Mouse (Mus musculus) right cerebral cortex, postnatal 4 days (tissue): ENCODE measurements around the gene Nudt4.
A peak's percentile ranks its signal among the peaks of the same experiment; 100 is the strongest.

Source experiments
- DNase-seq: peaks from one replicate; pipeline ENCODE4 v3.0.0-alpha.2; 2022

The Nudt4 gene

DNA sequence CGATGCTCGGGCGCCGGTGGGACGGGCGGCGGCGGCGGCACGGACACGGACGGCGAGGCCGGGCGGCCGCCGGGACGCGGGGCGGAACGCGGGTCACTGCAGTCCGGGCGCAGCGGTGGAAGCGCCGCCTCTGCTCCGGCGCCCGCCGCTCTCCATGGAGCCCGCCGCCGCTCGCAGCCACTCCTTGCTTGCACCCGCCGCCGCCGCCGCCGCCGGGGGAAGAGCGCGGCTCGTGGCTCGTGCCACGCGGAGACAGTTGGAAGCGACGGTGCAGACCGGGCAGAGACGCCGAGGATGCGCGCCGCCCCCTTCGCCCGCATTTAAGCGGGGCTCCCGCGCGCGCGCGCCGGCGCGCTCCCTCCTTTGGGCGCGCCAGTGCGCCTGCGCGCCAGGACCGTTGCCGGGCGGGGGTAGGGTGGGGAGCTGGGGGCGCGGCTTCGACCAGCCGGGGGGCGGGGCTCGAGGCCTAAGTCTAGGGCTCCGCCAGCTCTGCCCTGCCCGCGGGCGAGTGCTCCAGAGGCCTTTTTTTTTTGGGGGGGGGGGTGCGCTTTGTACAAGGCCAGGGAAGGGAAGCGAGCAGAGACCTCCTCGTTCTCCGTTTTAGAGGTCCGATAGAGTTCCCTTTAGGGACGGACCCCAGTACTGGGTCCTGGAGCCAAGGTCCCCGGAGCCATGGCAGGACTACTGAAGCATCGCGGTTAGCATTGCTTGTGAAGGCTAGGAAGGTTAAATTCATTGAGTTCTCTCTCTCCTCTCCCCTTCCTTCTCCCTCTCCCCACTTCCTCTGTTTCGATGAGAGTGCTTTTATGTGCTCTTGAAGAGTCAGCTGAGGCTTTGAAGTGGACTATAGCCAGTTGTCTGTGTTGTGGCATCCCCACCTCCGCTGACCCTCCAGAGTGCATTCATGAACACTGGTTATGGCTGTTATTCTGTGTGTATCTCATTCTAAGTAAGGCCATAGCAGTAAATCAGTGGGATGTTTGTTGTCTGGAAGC is at the start of gene Nudt4:
TSS of gene Nudt4 (minus strand) at position 296 of the 995 bp plus-strand sequence.
- peak; percentile 92 for DNase-seq

DNA sequence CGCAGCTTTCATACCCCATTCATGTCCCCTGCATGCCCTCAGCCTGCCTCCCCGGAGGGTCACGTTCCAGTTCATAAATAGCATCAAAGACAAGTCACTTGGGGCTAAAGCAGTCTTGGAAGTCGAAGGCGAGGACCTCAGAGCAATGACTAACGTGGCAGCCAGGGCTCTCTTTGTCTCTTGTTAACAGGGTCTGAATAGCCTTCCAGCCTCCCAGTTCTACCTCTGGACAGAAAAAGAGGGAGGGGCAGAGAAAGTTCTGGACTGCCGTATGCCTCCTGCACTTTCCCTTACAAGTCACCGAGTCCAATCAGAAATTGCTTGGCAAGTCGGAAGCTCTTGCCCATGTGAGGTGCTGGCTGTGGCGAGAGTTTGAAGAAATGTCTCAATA is 47.4 kb upstream of the Nudt4 start:
- no peak for DNase-seq

DNA sequence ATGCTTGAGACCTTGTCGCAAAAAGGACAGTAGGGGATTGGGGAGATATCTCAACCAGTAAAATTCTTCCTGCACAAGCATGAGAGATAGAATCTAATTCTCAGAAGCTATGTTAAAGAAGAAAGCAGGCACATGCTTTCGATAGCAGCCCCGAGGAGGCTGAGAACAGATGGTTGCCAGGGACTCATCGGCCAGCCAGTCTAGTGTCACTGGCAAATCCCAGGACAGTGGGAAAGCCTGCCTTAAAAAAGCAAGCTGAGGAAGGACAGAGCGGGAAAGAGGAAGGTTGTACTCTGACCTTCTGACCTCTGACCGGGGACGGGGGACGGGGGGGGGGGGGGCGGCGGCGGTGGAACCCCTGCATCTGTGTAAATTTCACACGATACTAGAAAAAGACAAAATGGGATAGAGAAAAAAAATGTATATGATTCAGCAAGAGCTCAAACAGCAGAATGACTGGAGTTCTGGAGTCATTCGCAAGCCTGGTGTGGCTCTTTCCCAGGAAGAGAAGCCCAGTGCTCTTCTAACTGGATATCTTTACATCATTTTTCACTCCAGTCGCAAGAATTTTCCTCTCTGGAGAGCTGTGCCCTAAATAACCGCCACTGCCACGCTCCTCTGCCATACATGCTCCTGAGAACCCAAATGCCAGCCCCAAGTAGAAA is 46.9 kb upstream of the Nudt4 start:
- DNase-seq: no peak

DNA sequence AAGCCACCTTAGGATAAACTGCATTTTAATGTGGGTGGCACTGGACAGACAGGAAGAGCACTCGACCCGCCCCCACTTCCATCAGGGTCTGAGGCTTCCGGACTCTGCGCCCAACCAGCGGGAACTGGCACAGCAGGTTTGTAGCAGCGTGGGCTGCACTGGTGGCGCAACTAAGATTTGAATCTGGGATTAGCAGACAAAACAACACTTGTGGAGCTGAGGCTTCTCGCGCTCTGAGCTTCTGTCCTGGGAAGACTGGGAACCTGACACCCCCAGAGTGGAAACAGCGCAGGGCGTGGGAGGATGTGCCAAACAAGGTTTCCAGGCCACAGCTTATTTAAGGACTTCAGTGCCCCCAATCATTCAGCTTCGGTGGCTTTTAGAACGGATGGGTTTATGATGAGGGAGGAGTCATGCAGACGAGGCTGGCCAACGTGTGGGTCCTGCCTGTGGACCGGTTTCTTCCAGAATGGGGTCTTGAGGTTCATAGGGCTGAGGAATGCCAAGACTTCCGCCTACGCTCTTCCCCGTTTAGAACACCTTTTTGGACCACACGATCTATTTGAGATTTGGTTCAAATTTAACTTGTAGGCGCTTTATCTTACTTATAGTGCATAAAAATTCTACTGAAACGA is 41.1 kb upstream of the Nudt4 start:
- DNase-seq: no peak

DNA sequence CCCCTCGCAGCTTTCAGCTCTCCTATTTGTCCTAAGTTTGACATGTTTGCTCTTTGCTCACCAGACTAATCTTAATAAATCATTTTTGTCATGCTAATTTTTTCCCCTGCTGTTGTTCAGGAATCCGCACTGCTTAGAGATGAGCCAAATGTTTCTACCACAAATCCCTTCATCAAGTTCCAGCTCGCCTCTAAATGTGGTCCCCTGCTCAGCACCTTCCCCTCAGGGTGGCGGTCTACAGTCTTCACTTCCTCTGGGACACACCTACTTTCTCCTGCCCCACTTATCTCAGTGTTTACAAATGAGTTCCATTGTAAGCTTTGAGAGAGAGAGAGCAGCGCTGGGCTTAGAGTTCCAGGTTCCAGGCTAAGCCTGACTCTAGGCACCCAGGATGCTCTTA is 36.6 kb upstream of the Nudt4 start:
- no peak for DNase-seq

DNA sequence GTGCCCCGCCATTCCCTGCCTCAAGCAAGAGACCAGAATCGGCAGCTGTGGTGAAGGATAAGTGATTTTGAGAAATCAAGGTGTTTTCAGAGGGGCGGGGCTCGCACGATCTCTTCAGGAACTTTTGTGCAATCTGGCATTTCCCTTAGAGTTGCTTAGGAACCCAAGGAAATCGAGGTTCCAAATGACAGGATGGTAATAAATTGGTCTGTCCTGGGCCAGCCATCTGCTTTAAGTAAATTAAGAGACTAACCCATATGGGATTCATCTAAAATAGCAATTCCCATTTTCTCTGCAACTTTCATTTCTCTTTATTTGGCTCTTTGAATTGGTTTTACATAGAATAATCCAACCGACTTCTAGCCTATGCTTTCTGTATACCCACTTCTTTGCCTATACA is 35.8 kb upstream of the Nudt4 start:
- DNase-seq: no peak

DNA sequence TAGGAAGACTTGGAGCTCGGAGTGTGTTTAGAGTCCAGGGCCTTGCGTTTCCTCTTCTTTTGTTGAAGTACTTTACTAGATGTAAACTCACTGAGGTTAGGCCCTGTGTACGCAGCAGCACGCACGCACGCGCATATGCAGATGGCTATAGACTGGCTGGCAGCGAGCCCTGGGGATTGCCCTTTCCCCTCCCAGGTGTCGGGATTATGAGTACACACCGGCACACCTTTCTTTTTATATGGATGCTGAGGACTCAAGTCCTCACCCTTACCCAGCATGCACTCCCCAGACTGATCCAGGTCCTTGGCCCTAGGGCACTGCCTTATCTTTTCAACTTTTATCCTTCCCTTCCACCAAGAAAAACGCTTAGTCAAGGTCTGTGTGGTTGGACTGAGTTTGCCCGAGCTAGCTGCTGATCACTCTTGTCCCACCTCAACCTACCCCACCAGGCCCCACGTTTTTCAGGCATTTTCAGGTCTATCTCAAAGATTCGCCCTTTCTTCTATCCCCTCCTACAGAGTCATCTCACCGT is 34.2 kb upstream of the Nudt4 start:
- no peak for DNase-seq

DNA sequence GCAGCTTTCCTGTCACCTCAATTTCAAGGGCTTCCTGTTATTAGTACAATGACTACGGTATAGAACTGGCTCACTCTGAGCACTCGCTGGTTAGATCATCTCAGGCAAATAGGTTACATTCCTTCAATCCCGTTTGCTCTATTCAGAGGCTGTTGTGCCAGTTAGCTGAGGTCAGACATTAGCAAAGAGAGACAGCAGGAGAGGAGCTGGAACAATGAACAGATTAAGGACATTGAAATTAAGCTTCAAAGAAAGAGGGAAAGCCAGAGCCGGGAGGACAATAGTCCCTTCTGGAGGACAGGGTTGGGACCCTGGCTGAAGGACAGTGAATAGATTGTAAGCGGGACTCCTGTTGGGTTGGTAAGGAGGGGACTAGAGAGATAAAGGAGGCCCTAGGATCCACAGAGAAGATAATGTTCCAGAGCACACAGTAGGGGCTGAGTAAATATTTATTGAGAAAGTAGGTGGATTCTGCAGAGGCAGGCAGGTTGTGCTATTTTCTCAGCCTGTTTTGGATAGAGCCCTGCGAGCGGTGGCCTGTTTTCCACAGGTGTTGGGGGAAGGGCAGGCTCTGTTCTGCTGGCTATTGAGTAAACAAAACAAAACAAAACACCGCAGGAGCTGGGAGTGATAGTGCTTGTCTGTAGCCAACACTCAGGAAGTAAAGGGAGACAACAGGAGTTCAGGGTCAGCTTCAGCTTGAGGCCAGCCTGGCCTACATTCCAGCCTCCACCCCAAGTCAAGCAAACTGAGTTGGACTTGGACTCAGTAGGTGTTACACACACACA is 32.1 kb upstream of the Nudt4 start:
- DNase-seq: no peak

DNA sequence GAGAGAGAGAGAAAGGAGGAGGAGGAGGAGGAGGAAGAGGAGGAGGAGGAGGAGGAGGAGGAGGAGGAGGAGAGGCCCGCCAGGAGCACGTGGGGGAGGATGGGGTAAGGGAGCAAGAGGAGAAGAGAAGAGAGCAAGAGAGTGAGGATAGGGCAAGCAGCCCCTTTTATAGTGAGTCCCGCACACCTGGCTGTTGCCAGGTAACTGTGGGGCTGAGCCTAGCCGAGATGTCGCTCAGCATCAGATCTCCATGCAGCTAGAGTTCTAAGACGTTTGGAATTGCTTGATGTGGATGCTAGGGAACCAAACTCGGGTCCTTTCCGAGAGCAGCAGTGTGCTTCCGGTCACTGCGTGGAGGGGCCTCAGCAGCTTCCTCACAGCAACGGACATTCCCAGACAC is 30.5 kb upstream of the Nudt4 start:
- DNase-seq: no peak

DNA sequence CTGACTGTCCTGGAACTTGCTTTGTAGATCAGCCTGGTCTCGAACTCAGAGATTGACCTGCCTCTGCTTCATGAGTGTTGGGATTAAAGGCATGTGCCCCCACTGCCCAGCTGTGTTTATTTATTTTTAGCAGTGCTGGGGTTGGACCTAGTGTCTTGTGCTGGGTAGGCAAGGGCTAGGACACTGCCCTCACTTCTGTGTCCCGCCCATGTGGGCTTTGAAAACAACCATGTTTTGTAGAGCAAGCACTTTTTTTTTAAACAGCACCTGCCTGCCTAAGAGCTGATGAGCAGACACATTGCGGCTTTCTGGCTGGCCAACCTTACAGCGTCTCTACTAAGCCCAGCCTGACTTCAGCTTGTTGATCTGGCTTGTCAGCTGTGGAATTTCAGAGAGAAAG is 27.3 kb upstream of the Nudt4 start:
- DNase-seq: no peak

DNA sequence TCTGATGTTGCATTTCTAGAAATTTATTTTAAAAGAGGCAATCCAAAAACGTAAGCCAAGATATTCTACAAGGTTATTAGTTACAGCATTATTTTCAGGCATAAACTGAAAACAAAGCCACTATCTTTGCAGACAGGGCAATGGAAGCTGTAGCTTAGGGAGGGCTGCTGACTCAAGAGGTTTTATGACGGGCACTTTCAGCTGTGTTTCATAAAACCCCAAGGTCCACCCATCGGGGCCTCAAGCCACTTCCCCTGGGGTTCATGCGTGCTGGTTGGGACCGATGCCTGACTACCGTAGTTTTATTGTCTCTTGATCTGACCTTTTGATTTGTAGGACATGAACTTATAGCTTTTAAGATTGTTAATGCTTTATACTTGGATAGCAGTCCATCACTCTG is 26.2 kb upstream of the Nudt4 start:
- DNase-seq: no peak

DNA sequence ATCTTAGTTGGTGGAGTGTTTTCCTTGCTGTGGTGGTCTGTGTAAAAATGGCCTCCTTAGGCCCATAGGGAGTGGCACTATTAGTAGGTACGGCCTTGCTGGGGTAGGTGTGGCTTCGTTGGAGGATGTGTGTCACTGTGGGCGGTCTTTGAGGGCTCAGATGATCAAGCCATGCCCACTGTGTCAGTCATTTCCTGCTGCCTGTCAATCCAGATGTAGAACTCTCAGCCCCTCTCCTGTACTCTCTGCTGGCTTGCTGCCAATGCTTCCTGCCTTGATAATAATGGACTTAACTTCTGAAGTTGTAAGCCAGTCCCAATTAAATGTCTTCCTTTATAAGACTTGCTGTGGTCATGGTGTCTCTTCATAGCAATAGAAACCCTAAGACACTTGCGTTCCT is 25.2 kb upstream of the Nudt4 start:
- DNase-seq: no peak

DNA sequence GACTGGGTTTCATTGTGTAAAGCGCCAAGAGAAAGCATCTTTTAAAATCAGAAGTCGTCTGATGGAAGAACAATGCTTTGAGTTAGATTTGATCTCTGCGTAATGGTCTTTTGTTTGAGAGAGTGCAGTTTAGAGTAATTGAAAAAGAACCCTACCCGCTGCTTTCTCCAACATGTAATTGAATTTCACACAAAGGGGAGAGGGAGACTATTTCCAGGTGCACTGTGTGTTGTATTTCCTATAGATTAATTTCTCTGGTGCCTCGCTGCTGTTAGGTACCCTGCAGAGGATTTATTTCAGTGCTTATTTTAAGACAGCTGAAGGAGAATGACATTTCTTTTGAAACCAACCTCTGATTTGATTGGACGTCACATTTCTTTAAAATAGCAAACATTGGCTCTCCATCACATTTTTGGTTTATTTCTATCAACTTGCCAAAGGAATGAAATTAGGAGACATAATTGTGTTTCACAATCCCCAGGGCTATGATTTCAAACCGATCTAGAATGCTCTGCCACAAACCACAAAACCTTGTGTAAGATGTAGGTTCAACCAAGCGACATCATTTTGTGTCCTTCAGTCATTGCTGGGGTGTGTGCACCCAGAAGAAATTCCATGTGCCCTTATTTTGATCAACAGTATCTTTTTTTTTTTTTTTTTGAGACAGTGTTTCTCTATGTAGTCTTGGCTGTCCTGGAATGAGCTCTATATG is 23.7 kb upstream of the Nudt4 start:
- no peak for DNase-seq

DNA sequence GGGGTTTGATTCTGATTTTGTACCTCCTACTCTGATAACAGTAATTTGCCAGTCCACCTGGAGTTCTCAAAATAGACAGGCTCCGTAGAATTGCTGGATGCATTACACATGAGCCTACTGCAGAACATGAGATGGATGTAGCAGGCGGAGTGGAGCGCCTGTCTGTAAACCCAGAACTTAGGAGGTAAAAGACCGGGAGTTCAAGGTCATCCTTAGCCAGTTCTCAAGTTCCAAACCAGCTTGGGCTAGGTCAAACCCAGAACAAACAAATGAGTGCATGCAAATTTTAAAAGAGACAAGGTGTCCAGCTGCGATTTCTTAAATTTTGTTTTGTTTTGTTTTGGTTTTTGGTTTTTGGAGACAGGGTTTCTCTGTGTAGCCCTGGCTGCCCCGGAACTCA is 21.6 kb upstream of the Nudt4 start:
- no peak for DNase-seq

DNA sequence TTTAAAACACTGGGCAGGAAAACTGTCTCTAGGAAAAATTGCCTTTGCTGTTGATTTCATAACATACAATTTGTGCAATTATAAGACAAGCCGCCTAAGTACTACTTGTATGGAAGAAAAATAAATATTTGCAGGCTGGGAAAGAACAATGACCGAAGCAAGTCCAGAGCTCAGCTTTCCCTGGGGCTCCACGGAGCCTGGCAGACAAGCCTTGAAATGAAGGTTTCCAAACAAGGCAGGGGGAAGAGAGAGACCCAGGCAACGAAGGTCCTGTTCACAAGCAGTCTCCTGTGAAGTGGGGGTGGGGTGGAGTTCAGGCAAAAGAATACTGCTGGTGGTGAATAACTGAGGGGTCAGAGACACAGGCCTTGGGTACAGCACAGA is 13.6 kb upstream of the Nudt4 start:
- no peak for DNase-seq

DNA sequence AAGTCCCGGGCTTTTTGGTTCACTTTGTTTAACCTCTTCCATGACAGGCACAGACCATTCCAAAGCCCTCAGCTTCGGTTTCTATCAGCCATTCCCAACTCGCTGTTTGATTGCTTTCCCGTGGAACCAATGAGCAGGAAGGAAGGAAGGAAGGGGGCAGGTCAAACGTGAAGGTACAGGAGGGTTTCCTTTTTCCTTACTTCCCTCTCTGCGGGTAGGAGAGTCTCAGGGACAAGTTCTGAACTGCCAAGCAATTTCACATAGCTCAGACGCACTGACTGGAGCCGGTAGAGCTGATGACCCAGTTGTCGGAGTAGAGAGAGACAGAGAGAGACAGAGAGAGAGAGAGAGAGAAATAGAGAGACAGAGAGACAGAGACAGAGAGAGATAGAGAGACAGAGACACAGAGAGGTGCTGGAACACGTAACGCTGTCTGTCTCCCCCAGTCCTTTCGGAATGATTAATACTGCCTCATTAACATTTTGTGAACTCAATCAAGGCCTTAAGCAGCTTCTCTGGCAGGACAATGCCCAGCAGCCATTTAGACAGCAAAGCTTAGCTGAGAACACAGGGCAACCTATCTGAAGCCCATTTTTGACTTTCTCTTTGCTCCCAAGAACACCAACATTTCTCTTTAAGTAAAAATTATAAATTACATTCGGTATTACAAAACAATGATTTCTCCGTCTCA is 13.1 kb upstream of the Nudt4 start:
- DNase-seq: no peak

DNA sequence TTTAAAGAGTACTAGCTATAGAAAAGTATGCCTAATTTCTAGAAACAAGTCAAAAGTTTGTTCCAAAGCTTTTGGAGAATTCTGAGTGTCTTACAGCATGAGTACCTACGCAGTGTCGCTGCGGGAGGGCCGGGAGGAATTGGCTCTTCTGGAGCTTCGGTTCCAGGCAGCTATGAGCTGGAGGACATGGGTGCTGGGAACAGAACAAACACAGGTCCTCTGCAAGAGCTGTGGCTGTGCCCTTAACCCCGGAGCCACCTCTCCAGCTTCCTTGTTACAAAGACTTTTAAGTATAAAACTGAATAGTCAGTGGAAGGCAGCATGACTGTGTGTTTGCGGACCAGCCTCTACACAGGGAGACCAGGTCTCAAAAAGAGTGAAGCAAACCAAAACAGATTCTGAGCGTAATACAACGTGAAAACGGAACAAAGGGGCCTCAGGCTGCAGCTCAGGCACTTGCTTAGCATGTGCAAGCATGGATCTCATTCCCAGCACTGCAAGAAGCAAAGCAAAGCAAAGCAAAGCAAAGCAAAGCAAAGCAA is 12.0 kb upstream of the Nudt4 start:
- no peak for DNase-seq

DNA sequence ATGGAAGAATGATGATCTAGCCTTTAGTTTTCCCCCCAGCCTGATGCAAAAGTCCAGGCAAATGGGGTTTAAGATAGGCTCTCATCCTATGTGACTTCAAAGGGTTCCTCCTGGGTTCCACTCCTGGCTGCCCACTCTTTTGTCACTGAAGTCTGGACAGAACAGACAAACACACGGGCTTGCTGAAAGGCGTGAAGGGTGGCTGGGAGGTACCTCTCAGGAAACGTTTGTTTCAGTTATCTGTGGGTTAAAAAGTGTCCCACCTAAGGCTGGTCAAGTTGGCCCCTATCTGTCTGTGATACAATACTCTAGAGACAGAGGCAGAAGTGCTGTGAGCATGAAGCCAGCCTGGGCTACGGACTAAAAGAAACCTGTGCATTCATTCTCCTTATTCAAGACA is 11.0 kb upstream of the Nudt4 start:
- DNase-seq: no peak

DNA sequence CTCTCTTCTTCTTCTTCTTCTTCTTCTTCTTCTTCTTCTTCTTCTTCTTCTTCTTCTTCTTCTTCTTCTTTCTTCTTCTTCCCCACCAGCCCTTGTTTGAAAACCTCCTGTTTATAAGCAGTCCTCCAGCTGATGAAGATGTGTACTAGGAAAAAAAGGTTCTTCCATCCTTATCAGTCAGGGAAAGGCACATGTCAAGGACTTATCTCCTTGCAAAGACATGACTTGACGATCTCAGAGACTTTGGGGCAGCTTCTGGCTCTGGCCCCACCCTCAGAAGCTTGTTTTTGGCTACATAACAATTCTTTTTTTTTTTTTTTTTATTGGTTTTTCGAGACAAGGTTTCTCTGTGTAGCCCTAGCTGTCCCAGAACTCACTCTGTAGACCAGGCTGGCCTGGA is 5.5 kb upstream of the Nudt4 start:
- DNase-seq: no peak

DNA sequence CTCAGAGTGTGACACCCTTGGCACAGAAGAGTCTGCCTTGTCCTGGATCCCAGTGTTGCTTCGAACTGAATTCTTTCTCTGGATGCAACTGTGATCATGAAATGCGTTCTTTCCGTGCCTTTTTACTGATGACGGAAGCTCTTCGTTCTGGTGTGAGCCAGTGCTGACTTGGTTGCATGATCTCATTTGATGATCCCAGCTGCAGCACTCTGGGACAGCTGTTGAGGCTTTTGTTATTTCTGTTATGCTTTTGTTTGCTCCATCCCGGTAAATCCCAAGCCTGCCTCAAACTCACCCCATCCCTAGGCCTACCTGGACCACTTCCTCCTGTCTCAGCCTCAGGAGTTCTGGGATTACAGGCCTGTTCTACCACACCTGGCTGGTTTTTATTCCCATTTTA is 4.1 kb upstream of the Nudt4 start:
- no peak for DNase-seq

DNA sequence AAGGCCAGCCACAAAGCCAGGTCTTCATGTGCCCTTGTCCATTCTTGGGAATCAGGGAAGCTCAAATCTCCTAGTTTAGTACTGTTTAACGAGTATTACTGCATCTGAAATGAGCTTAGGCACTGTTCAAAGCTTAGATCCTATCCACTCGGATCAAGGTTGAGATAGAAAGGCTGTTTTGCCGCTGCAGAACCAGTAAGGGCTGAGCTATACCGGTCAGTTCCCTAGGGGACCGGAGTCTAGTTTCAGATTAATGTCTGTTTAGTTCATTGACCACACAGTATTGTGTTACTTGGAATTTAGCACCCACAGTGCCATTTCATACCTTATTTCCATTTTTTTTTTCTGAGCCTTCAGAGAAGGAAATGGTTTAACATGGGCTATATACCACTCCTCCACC is 3.6 kb upstream of the Nudt4 start:
- no peak for DNase-seq
